Mouse (Mus musculus): Measurements from ENCODE around the gene Zfp987.
"Not testable (repeated sequence)": the region's sequence is repeated elsewhere in the genome, so short reads cannot be mapped to it uniquely, and the experiment has no call there.

Zfp987 gene

GRCm38 (mm10) chr4:146096998-146097397 is at the start of gene Zfp987:
Gene Zfp987, plus strand, starts transcription at chr4:146097298.
- not testable (repeated sequence) for DNase-seq (ENCODE audit: low read depth)

GRCm38 (mm10) chr4:146052536-146052935 is 44.6 kb upstream of the Zfp987 start:
- DNase-seq (ENCODE audit: low read depth), result not testable (repeated sequence)

DNA sequence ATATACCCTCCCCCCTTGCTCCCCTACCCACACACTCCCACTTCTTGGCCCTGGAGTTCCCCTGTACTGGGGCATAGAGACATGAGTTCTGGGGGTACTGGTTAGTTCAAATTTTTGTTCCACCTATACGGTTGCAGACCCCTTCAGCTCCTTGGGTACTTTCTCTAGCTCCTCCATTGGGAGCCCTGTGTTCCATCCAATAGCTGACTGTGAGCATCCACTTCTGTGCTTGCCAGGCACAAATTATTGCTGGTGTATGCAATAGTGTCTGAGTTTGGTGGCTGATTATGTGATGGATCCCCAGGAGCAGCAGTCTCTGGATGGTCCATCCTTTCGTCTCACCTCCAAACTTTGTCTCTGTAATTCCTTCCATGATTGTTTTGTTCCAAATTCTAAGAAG is 43.7 kb upstream of the Zfp987 start:
- DNase-seq (ENCODE audit: low read depth), result not testable (repeated sequence)

- no peak for DNase-seq (ENCODE audit: low read depth)
Measured at GRCm38 (mm10) chr4:146055335-146055734, 41.8 kb upstream of the Zfp987 start.

DNA sequence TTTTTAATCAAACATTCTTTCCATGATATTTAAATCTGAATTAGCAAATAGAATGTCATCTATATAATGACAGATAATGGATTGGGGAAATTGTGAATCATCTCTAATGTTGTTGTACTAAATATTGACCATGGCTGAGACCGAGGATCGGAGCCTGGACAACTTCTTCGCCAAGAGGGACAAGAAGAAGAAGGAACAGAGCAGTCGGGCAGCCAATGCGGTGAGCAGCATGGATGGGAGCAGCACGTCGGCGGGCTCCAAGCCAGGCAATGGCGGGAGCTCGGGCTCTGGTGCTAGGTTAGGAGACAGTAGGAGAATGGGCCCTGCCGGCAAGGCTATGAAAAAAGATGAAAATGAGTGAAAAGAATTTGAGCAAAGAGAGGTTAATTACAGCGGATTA is 38.5 kb upstream of the Zfp987 start:
- DNase-seq (ENCODE audit: low read depth), result not testable (repeated sequence)

DNA sequence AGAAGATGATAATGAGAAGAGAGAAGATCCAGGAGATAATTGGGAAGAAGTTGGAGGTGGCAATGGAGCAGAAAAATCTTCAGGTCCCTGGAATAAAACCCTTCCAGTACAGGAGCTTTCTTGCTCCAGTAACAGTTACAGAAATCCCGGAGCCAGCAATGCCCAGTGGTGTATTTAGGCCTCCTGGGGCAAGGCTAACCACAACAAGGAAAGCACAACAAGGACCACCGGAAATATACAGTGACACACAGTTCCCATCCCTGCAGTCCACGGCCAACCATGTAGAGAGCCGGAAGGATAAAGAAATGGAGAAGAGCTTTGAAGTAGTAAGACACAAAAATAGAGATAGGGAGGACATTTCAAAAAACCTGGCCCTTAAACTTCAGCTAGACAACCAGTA is 38.0 kb upstream of the Zfp987 start:
- DNase-seq (ENCODE audit: low read depth), result not testable (repeated sequence)

DNA sequence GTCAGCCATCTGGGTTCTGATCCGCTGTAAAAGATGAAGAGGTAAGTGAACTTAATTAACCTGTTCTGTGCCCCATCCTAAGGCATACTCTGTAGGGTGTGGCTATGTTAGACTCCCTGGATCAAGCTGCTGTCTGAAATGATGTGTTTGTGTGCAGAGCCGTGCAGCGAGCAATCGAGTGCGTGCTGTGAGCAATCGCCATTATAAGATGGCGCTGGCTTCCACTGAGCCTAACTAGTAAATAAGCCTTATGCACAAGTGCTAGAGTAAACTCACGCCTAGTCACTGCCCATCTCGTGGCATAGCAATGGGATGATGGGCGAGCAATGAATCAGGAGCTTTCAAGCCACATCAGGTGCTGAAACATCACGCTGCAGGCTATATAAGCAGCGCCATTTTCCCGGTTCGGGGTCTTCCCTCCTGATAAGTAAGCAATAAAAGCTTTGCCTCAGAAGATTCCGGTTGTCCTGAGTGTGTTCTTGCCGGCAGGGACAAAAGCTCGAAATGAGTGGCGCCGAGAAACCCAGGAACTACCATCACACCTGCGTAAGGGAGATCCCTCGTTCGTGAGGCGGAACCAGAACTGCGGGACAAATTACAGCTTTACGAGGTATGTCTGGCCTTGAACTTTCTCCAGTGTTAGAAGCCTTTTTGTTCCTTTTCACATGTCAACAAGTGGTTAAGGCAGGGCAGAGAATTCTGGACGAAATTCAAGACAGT is 37.0 kb upstream of the Zfp987 start:
- not testable (repeated sequence) for DNase-seq (ENCODE audit: low read depth)

DNA sequence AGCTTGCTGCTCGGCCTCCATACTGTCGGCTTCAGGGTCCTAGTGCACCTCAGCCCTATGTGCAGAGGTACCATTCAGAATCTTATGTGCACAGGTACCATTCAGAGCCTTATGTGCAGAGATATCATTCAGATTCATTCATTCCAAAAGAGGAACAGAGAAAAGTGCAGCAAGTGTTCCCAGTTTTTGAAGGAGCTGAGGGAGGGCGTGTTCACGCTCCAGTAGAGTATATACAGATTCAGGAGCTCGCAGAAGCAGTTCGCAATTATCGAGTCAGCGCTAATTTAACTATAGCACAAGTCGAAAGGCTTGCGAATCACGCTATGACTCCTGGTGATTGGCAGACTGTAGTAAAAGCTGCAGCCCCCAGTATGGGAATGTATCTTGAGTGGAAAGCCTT is 36.0 kb upstream of the Zfp987 start:
- DNase-seq (ENCODE audit: low read depth), result not testable (repeated sequence)

GRCm38 (mm10) chr4:146062021-146062420 is 35.1 kb upstream of the Zfp987 start:
- not testable (repeated sequence) for DNase-seq (ENCODE audit: low read depth)

GRCm38 (mm10) chr4:146063001-146063400 is 34.1 kb upstream of the Zfp987 start:
- DNase-seq (ENCODE audit: low read depth), result not testable (repeated sequence)

- not testable (repeated sequence) for DNase-seq (ENCODE audit: low read depth)
Measured at GRCm38 (mm10) chr4:146063621-146064020, 33.5 kb upstream of the Zfp987 start.

DNA sequence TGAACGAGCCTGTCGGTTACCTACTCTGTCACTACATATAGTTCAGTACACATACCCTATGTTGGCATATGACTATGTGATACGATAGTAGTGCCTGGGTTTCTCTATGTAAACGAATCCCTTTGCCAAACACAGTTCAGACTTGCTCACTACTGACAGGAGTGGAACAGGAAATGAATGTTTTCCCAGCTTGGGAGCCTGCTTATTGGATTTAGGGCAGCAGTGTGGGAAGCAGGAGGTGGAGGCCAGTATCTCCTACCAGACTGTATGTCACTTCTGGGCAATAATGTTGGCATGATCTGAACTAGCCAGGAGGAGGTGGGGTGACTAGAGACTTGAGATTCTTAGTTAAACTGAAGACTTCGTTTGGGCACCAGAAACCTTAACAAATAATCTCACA is 32.3 kb upstream of the Zfp987 start:
- not testable (repeated sequence) for DNase-seq (ENCODE audit: low read depth)

- DNase-seq (ENCODE audit: low read depth), result not testable (repeated sequence)
Measured at GRCm38 (mm10) chr4:146066932-146067580, 30.0 kb upstream of the Zfp987 start.

DNA sequence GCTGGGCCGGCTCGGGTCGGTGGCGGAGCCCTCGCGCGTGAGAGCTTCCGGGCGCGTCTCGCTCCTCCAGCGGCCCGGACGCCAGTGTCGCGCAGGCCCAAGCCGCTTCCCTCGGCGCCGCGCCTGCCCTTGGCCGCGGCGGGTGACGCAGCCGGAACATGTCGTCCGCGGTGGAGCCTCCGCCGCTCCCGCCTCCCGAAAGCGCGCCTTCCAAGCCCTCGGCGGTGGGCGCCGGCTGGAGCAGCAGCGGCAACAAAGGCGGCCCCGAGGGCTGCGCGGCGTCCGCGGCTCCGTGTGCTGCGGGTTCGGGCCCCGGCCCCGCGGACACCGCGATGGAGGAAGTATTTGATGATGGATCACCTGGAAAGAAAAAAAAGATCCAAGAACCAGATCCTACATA is 29.5 kb upstream of the Zfp987 start:
- DNase-seq (ENCODE audit: low read depth), result not testable (repeated sequence)

DNA sequence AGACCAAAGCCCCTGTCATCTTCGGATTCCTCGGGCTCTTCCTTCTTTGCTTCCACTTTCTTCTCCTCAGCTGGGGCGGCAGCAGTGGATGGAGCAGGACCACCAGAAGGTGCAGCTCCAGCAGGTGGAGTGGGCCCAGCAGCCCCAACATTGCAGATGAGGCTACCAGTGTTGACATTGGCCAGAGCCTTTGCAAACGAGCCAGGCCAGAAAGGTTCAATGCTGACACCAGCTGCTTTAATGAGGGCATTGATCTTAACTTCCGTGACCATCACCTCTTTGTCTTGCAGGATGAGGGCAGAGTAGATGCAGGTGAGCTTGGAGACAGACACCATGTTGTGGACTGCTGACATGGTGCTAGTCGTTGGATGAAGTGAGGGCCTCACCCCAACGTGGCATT is 23.8 kb upstream of the Zfp987 start:
- DNase-seq (ENCODE audit: low read depth), result not testable (repeated sequence)

DNA sequence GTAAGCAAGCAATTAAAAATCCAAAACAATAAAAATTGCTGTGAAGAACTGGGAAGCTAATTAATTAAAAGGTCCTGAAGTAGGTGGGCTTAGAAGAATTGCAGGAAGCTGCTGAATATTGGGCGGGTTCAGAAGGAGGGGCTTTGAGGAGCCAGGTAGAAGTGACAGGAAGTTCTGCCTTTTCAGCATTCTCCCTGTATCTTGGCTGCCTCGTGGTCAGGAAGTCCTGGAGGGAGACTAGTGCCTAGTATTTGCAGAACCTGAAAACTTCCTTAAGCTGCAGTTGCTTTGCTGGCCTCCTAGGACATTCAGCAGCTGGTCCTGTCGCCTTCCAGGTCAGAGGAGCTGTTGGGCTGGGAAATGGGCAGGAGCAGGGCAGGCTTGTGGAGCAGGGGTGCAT is 4.3 kb downstream of the Zfp987 start:
- DNase-seq (ENCODE audit: low read depth), result not testable (repeated sequence)

DNA sequence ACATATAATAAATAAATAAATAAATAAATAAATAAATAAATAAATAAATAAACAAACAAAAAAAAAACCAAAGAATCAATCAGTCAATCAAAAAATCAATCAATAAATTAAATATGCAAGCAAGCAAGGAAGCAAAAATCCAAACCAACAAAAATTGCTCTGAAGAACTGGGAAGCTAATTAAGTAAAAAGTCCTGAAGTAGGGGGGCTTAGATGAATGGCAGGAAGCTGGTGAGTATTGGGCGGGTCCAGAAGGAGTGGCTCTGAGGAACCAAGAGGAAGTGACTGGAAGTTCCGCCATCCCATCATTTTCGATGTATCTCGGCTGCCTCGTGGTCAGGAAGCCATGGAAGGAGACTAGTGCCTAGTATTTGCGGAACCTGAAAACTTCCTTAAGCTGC is 59.4 kb downstream of the Zfp987 start, which contains the start of gene Zfp600:
Zfp600 (plus strand) TSS at position 301 of the 400 bp plus-strand sequence.
- not testable (repeated sequence) for DNase-seq (ENCODE audit: low read depth)

DNA sequence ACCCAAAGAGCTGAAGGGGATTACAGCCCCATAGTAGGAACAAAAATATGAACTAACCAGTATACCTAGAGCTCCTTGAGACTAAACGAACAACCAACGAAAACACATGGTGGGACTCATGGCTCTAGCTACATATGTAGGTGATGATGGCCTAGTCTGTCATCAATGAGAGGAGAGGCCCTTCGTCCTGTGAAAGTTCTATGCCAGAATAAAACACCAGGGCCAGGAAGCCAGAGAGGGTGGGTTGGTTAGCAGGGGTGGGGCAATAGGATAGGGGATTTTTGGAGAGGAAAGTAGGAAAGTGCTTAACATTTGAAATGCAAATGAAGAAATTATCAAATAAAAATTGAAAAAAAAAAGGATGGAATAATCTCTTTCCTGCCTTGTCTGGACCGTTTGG is 65.8 kb downstream of the Zfp987 start:
- not testable (repeated sequence) for DNase-seq (ENCODE audit: low read depth)

DNA sequence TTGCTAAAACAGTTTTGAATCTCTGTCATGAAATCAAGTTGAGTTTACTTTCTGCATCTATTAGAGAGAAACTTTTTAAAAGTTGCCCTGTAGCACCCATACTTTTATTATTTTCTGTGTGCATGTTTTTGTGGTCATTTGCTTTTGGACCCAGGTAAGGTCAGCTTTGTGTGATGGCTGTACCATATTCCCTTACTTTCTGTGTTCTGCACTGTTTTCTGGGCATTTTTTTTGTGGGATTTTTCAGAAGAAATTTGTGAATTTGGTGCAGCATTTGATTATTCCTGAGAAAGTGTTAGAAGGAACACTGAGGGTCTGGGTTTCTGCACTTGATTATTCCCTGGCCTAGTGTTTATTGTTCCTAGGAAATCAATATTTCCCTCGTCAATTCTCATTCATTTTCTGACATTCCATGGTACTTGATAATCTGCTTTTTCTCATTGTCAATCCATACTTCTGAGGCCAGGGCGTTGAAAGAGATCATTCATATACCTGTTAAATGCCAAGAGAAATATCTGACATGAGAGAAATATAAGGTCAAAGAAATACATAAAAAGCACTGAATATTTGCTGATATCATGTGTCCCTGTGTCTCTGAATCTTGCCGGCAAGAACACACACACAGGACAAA is 70.2 kb downstream of the Zfp987 start:
- DNase-seq (ENCODE audit: low read depth), result not testable (repeated sequence)

DNA sequence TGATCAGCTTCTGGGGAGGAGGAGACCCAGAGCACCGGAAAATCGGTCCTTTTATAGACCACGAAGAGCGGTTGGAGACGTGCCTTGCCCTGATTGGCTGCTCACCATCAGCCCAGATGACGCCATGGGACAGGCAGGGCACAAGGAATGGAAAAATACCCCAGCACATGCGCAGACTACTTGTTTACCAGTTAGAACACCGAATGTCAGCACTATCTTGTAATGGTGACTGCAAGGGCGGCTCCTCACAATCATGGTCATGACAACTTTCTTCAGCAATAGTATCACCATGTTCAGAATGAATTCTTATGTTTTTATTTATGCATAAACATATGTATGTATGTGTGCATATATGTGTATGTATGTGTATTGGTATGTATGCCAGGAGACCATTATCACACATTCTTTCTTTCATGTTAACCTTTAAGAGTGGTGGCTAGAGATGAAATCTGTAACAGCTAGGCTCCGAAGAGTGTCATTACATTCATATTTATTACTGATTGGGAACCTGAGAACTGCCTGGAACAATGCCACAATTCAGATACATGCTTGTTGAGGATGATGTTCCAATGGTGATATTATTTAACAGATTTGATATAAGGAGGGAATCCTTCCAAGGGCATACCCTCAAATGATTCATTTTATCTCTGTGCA is 70.9 kb downstream of the Zfp987 start:
- DNase-seq (ENCODE audit: low read depth), result not testable (repeated sequence)

DNA sequence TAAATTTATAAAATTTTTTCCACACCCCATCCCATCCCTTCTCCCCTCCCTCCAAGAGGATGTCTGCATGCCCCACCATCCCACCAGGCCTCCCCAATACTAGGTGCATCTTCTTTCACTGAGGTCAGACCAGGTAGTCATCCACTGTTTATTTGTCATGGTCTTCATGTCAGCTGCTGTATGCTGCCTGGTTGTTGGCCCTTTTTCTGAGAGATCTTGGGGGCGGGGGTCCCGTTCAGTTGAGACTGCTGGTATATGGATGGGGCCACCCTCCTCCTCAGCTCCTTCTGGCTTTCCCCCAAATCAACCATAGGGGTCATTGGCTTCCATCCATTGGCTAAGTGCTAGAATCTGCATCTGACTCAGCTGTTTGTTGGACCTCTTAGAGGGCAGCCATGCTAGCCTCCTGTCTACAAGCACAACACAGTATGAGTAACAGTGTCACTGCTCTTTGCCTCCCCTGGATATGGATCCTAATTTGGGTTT is 71.7 kb downstream of the Zfp987 start:
- DNase-seq (ENCODE audit: low read depth), result not testable (repeated sequence)
